In the genomic region with DNA sequence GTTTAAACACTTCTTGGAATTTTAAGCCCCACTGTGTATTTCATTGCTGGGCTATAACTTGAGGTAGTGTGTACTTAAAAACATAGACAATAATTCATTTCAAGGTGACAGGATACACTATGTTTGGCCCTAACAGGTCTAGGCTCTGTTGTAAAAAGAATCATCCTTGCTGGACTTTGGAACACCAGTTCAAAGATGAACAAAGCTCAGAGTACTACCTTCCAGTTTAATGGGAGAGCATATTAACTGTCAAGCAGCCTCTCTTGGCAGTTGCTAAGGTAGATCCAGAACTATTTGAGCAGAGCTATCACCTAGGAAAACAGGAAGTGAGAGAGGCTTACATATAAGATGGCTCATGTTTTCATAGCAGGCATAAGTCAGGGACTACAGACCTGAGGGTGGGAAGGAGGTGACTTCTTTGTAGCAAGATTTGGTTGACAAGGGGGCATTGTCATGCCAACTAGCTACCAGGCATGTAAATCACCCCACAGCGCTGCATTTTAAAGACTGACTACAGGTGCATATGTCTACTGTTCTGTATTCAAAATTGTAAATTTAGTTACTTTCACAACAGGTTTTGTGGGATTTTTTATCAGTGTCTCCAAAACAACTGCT, we compare ENCODE assay signal across 22 mouse cellular contexts.
DNase-seq lines count a peak whose midpoint lies in the region; ATAC-seq and TF ChIP-seq lines count a peak whose summit lies in the region.
"Had no signal": no experiment of that assay in that cellular context is flagged by ENCODE, and none has a peak within 500 bp of the region (broad histone marks: within the 10 kb centered on the region; RNA-seq: fewer than 3 reads in every experiment).

No protein-coding gene starts in this region.

- WGBS in kidney, adult 2 months = 86% methylated on average over 1 of the region's 1 CpGs
- 75% methylated on average over 1 of the region's 1 CpGs for WGBS in kidney, embryonic 16.5 days
- WGBS in large intestine, adult 2 months = 100% methylated on average over 1 of the region's 1 CpGs

- H3K27me3 ChIP-seq in kidney, adult 2 months (replicated peaks; ENCODE audit: control insufficient read depth, insufficient read depth, low read length) = no peaks in the 10 kb centered on the region
- no peaks in the 10 kb centered on the region for H3K27me3 ChIP-seq in kidney, embryonic 16.5 days (ENCODE audit: insufficient read depth, low read length)
- H3K27me3 ChIP-seq: CH12.LX; embryonic facial prominence, embryonic 13.5 days; forebrain, embryonic 12.5 days had no signal

- TF ChIP-seq POLR2A in kidney, adult 2 months (IDR thresholded peaks at IDR 0.05; ENCODE audit: low read depth, low read length) = no peak

- H3K4me3 ChIP-seq in kidney, adult 2 months (ENCODE audit: insufficient read depth, low read depth, low read length) = no peak overlapping the region
- no peak overlapping the region for H3K4me3 ChIP-seq in kidney, embryonic 16.5 days (ENCODE audit: low read length)
- H3K4me3 ChIP-seq: embryonic facial prominence, embryonic 13.5 days; forebrain, embryonic 12.5 days; heart, adult 2 months; hindbrain, embryonic 10.5 days had no signal

- H3K4me1 ChIP-seq in kidney, adult 2 months (ENCODE audit: control insufficient read depth, insufficient read depth, low read length) = peaks cover 2% of the 10 kb centered on the region; the same call in 1 of the 2 replicates
- no peaks in the 10 kb centered on the region for H3K4me1 ChIP-seq in kidney, embryonic 16.5 days (ENCODE audit: insufficient read depth, low read length)
- H3K4me1 ChIP-seq: embryonic facial prominence, embryonic 13.5 days; forebrain, embryonic 12.5 days; hindbrain, embryonic 10.5 days had no signal

- H3K36me3 ChIP-seq in kidney, adult 2 months (ENCODE audit: control insufficient read depth, insufficient read depth, low read length) = no peaks in the 10 kb centered on the region
- H3K36me3 ChIP-seq in kidney, embryonic 16.5 days (ENCODE audit: insufficient read depth, low read length) = 0 out of 2 replicates have a peak, but pooled peaks cover 4% of the 10 kb centered on the region
- H3K36me3 ChIP-seq: embryonic facial prominence, embryonic 13.5 days; forebrain, embryonic 12.5 days; G1E; hindbrain, embryonic 10.5 days had no signal

- TF ChIP-seq CTCF in kidney, adult 2 months (conservative IDR thresholded peaks at IDR 0.05; ENCODE audit: insufficient read depth, insufficient read length, low read depth, low read length) = no peak

- no peak overlapping the region for H3K4me2 ChIP-seq in kidney, embryonic 16.5 days (replicated peaks; ENCODE audit: low read depth, low read length)
- H3K4me2 ChIP-seq: embryonic facial prominence, embryonic 13.5 days; forebrain, embryonic 12.5 days; heart, embryonic 11.5 days; hindbrain, embryonic 14.5 days had no signal

- peak; percentile 87 for DNase-seq in kidney, adult 2 months
- peak; percentile 10 to 71 for DNase-seq in kidney, postnatal 36 days
- no peak for DNase-seq in kidney, postnatal 10 days
- DNase-seq in thymus, postnatal 0 days (ENCODE audit: low spot score) = peak; percentile 10
- no peak for DNase-seq in thymus, postnatal 25 days
- DNase-seq in large intestine, adult 2 months (ENCODE audit: low read depth, low spot score) = peak; percentile 51
- no peak for DNase-seq in T-cell, adult 2 months (ENCODE audit: low spot score)
- DNase-seq: adrenal gland, adult 2 months; adrenal gland, postnatal 25 days; cerebellum, adult 18-20 months; cerebellum, adult 9-11 months; cerebellum, postnatal 36 days; gastrocnemius, postnatal 14 days; heart, adult 2 months had no signal

- H3K27ac ChIP-seq in kidney, adult 2 months (ENCODE audit: insufficient read depth, low read depth, low read length) = no peak overlapping the region
- H3K27ac ChIP-seq in kidney, embryonic 16.5 days (ENCODE audit: low read length) = no peak overlapping the region
- H3K27ac ChIP-seq: embryonic facial prominence, embryonic 13.5 days; forebrain, embryonic 12.5 days; heart, adult 2 months; hindbrain, embryonic 10.5 days; hindbrain, embryonic 14.5 days had no signal

- no peak overlapping the region for H3K9ac ChIP-seq in kidney, embryonic 16.5 days (replicated peaks; ENCODE audit: low read length)
- H3K9ac ChIP-seq: embryonic facial prominence, embryonic 13.5 days; forebrain, embryonic 12.5 days; hindbrain, embryonic 14.5 days had no signal

- peaks cover 6% of the 10 kb centered on the region for H3K9me3 ChIP-seq in kidney, embryonic 16.5 days (ENCODE audit: low read length)
- H3K9me3 ChIP-seq: G1E had no signal

- no peak for ATAC-seq in kidney, embryonic 16.5 days (ENCODE audit: low FRiP score, low TSS enrichment)

Comparison
In these comparisons a context has a peak if more than half of its experiments do, and no peak if none do; other contexts are left out.
1. DNase-seq: peak in kidney, adult 2 months (single experiment), kidney, postnatal 36 days (2 of 2), thymus, postnatal 0 days (single experiment) and large intestine, adult 2 months (single experiment); none in kidney, postnatal 10 days (single experiment), thymus, postnatal 25 days (single experiment) and T-cell, adult 2 months (single experiment).